Mouse (Mus musculus): ENCODE measurements around the gene Psmd9.

GRCm38 (mm10) chr5:123239501-123239900 is 70.3 kb downstream of the Psmd9 start:
- TF ChIP-seq SRF (IDR thresholded peaks at IDR 0.05; ENCODE audit: control insufficient read depth, insufficient read length, low read depth) (no peak), MYOD1 (IDR thresholded peaks at IDR 0.05; ENCODE audit: control insufficient read depth in 1 of 3, insufficient read length in 2 of 3, low read depth in 2 of 3) (no peak), MAX (IDR thresholded peaks at IDR 0.05; ENCODE audit: low read depth) (no peak), POLR2A (IDR thresholded peaks at IDR 0.05; ENCODE audit: insufficient read length, low read depth) (no peak), USF1 (IDR thresholded peaks at IDR 0.05; ENCODE audit: low read depth) (no peak), E2F4 (IDR thresholded peaks at IDR 0.05; ENCODE audit: insufficient read depth) (no peak), POLR2AphosphoS2 (IDR thresholded peaks at IDR 0.05; ENCODE audit: insufficient read length, low read depth) (no peak)
